Mouse (Mus musculus) ES-E14 (cell line): ENCODE data around the gene Lsm12.

ENCODE experiments used
- HCFC1 ChIP-seq: IDR thresholded peaks from 2 replicates; pipeline ENCODE4 v1.6.1; 2012; ENCODE audit warnings: low read length, inconsistent platforms, borderline replicate concordance; ENCODE audit not compliant: insufficient read depth
- ZNF384 ChIP-seq: IDR thresholded peaks from 2 replicates; pipeline ENCODE4 v1.6.1; 2012; ENCODE audit warnings: low read depth, low read length, inconsistent platforms

- TF ChIP-seq ZNF384 (no peak), HCFC1 (no peak)
Observed at GRCm38 (mm10) chr11:102225221-102225620, 40.1 kb upstream of the Lsm12 start.
